Mouse (Mus musculus): ENCODE results near the gene Kcnk10.

Gene Kcnk10

GRCm38 (mm10) chr12:98406598-98406997 lies 171.5 kb downstream of the Kcnk10 start:
- DNase-seq (ENCODE audit: low read depth, low spot score) = no peak

GRCm38 (mm10) chr12:98406076-98406475 lies 172.0 kb downstream of the Kcnk10 start:
- no peak for DNase-seq (ENCODE audit: low read depth, low spot score)

GRCm38 (mm10) chr12:98396586-98396985 lies 181.5 kb downstream of the Kcnk10 start:
- no peak for DNase-seq (ENCODE audit: low read depth, low spot score)

- DNase-seq (ENCODE audit: low read depth, low spot score) = no peak
These were observed 184.0 kb downstream of the Kcnk10 start for GRCm38 (mm10) chr12:98394115-98394514.

- no peak for DNase-seq (ENCODE audit: low read depth, low spot score)
These were observed 186.8 kb downstream of the Kcnk10 start for GRCm38 (mm10) chr12:98391347-98391746.

- no peak for DNase-seq (ENCODE audit: low read depth, low spot score)
These were observed 188.5 kb downstream of the Kcnk10 start for GRCm38 (mm10) chr12:98389618-98390017.

Data from telencephalon, adult 2 months (tissue).